Mouse (Mus musculus): ENCODE data around the gene Tnxb. TPM values are rescaled to one million over a fixed set of nuclear protein-coding genes. Genes with fewer than 3 reads are reported as not detected.
A peak's percentile ranks its signal among the peaks of the same experiment; 100 is the strongest.

Tnxb gene
- total and polyA plus RNA-seq, 3 experiments, result 27.3 to 28.8 (median 28.5) TPM

DNA sequence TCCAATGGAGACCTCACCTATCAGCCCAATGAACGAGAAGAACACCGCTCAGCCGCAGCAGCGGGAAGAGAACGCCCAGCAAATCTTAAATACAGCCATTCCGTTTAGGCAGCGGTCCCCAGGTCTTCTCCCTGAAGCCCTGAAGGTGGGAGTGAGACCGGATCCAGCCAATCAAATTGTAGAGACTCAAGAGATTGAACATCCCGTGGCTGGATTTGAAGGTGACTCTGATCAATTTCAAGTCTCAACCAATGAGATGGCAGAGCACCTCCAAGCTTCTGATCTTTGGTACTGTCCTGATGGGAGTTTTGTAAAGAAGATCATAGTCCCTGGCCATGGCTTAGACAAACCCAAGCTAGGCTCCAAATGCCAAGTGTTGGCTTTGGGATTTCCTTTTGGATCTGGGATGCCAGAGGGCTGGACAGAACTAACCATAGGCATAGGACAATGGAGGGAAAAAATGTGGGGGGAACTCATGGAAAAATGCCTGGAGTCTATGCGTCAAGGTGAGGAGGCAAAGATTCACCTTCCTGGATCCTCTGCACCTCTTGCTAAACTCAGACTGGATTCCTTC, 25.0 kb upstream of the Tnxb start:
- peak overlapping the region; percentile 69 for H3K4me3 ChIP-seq
- intact Hi-C loops (cut with DNase I), result no loop called here
- WGBS, result 29% methylated on average over 10 of the region's 10 CpGs
- H3K4me1 ChIP-seq (ENCODE audit: control insufficient read depth, insufficient read depth, low read length), result peaks cover 12% of the 10 kb centered on the region
- H3K9ac ChIP-seq (ENCODE audit: low read depth, low read length), result no peak overlapping the region
- no peaks in the 10 kb centered on the region for H3K27me3 ChIP-seq (ENCODE audit: control insufficient read depth, insufficient read depth, low read length)
- no peak for TF ChIP-seq POLR2A (IDR thresholded peaks at IDR 0.05; ENCODE audit: insufficient read depth, low read depth, low read length)
- TF ChIP-seq EP300 (IDR thresholded peaks at IDR 0.05; ENCODE audit: insufficient read depth, low read depth, low read length), result no peak
- TF ChIP-seq CTCF (IDR thresholded peaks at IDR 0.05), result no peak
- no peaks in the 10 kb centered on the region for H3K36me3 ChIP-seq (ENCODE audit: control insufficient read depth, insufficient read depth, low read length)
- no peaks in the 10 kb centered on the region; the same call in 1 of the 2 replicates for H3K79me2 ChIP-seq (replicated peaks; ENCODE audit: control insufficient read depth, insufficient read depth, low read length)
- DNase-seq, result no peak
- peak overlapping the region; percentile 87 for H3K27ac ChIP-seq

DNA sequence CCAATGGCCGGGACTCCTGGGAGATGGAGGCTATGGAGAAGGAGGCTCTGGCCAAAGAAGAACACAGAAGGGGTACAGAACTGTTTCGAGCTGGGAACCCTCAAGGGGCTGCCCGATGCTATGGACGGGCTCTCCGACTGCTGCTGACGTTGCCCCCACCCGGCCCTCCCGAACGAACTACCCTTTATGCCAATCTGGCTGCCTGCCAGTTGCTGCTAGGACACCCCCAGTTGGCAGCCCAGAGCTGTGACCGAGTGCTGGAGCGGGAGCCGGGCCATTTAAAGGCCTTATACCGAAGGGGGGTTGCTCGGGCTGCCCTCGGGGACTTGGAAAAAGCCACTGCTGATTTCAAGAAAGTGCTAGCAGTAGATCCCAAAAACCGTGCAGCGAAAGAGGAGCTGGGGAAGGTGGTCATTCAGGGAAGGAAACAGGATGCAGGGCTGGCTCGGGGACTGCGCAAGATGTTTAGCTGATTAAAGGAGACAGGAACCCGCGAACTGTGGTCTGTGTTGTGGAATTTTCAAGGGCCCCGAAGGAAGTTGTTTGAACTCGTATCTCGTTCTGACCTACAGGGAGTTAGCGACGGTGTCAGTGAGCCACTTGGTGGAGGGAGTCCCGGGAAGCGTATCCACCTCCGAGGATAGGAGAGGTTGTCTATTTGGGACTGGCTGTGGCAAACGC, 24.4 kb upstream of the Tnxb start:
- Histone ChIP-seq H3K9ac (ENCODE audit: low read depth, low read length) (no peak overlapping the region), H3K36me3 (ENCODE audit: control insufficient read depth, insufficient read depth, low read length) (no peaks in the 10 kb centered on the region), H3K4me3 (peak overlapping the region; percentile 30; the same call in 1 of the 2 replicates), H3K79me2 (replicated peaks; ENCODE audit: control insufficient read depth, insufficient read depth, low read length) (no peaks in the 10 kb centered on the region; the same call in 1 of the 2 replicates), H3K27me3 (ENCODE audit: control insufficient read depth, insufficient read depth, low read length) (no peaks in the 10 kb centered on the region), H3K27ac (no peak overlapping the region), H3K4me1 (ENCODE audit: control insufficient read depth, insufficient read depth, low read length) (peaks cover 11% of the 10 kb centered on the region)
- intact Hi-C loops (cut with DNase I), result no loop called here
- DNase-seq, result peak; percentile 26 to 32
- 57% methylated on average over 30 of the region's 30 CpGs for WGBS
- TF ChIP-seq POLR2A (IDR thresholded peaks at IDR 0.05; ENCODE audit: insufficient read depth, low read depth, low read length) (no peak), CTCF (IDR thresholded peaks at IDR 0.05) (no peak), EP300 (IDR thresholded peaks at IDR 0.05; ENCODE audit: insufficient read depth, low read depth, low read length) (no peak)

- Histone ChIP-seq H3K9ac (ENCODE audit: low read depth, low read length) (peak within 1 kb of the TSS; percentile 83), H3K79me2 (replicated peaks; ENCODE audit: control insufficient read depth, insufficient read depth, low read length) (no peaks in the 10 kb centered on the region; the same call in 1 of the 2 replicates), H3K27me3 (ENCODE audit: control insufficient read depth, insufficient read depth, low read length) (no peaks in the 10 kb centered on the region), H3K4me3 (peak within 1 kb of the TSS; percentile 98), H3K36me3 (ENCODE audit: control insufficient read depth, insufficient read depth, low read length) (no peaks in the 10 kb centered on the region), H3K27ac (peak within 1 kb of the TSS; percentile 84), H3K4me1 (ENCODE audit: control insufficient read depth, insufficient read depth, low read length) (peaks cover 6% of the 10 kb centered on the region)
- intact Hi-C loops (cut with DNase I), result no loop called here
- TF ChIP-seq POLR2A (IDR thresholded peaks at IDR 0.05; ENCODE audit: insufficient read depth, low read depth, low read length), result 0 out of 2 replicates have a peak, but pooled peaks have one; percentile 39
- TF ChIP-seq EP300 (IDR thresholded peaks at IDR 0.05; ENCODE audit: insufficient read depth, low read depth, low read length), result peak; percentile 76; the same call in 1 of the 2 replicates
- no peak for TF ChIP-seq CTCF (IDR thresholded peaks at IDR 0.05)
- WGBS, result under 1% methylated on average over 66 of the region's 66 CpGs
- DNase-seq, result peak; percentile 89 to 97
These were observed 23.2 kb upstream of the Tnxb start, which contains the start of gene Atf6b for GRCm38 (mm10) chr17:34646906-34647787. Gene Atf6b, plus strand, starts transcription at chr17:34647146.

DNA sequence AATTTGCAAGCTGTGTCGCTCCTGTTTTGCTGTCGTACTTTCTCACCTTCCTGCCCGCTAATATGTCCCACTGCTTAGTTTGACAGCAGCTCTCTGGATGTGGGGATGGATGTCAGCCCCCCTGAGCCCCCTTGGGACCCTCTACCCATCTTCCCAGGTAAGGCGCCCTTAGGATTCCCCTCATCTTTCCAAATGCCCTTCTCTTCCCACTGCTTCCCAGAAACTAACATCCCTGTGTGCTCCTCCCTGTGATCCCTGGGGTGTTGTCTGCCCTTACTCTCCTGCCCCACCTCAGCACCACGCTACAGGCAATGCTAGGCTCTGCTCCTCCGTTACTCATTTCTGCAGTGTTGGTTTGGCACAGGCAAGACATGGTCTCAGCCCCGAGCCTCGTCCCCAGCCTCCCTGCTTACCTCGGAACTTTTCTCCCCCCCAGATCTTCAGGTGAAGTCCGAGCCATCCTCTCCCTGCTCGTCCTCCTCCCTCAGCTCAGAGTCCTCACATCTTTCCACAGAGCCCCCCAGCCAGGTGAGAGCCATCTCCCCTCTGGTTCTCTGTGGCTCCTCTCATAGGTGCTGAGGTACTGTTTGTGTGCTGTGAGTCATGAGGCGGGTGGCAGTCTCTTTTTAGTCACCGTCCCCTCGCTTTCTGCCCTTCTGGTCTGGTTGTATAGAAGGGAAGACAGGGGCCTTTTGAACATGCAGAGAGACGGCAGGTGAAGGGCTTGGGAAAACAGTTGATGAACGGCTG, 22.0 kb upstream of the Tnxb start:
- TF ChIP-seq POLR2A (IDR thresholded peaks at IDR 0.05; ENCODE audit: insufficient read depth, low read depth, low read length) (no peak), CTCF (IDR thresholded peaks at IDR 0.05) (no peak), EP300 (IDR thresholded peaks at IDR 0.05; ENCODE audit: insufficient read depth, low read depth, low read length) (no peak)
- Histone ChIP-seq H3K4me3 (no peak overlapping the region), H3K27ac (no peak overlapping the region), H3K79me2 (replicated peaks; ENCODE audit: control insufficient read depth, insufficient read depth, low read length) (no peaks in the 10 kb centered on the region; the same call in 1 of the 2 replicates), H3K36me3 (ENCODE audit: control insufficient read depth, insufficient read depth, low read length) (no peaks in the 10 kb centered on the region), H3K9ac (ENCODE audit: low read depth, low read length) (no peak overlapping the region), H3K27me3 (ENCODE audit: control insufficient read depth, insufficient read depth, low read length) (no peaks in the 10 kb centered on the region), H3K4me1 (ENCODE audit: control insufficient read depth, insufficient read depth, low read length) (peaks cover 6% of the 10 kb centered on the region)
- peak in 1 of 2 experiments; percentile 4 for DNase-seq
- 86% methylated on average over 16 of the region's 16 CpGs for WGBS
- intact Hi-C loops (cut with DNase I), result no loop called here

DNA sequence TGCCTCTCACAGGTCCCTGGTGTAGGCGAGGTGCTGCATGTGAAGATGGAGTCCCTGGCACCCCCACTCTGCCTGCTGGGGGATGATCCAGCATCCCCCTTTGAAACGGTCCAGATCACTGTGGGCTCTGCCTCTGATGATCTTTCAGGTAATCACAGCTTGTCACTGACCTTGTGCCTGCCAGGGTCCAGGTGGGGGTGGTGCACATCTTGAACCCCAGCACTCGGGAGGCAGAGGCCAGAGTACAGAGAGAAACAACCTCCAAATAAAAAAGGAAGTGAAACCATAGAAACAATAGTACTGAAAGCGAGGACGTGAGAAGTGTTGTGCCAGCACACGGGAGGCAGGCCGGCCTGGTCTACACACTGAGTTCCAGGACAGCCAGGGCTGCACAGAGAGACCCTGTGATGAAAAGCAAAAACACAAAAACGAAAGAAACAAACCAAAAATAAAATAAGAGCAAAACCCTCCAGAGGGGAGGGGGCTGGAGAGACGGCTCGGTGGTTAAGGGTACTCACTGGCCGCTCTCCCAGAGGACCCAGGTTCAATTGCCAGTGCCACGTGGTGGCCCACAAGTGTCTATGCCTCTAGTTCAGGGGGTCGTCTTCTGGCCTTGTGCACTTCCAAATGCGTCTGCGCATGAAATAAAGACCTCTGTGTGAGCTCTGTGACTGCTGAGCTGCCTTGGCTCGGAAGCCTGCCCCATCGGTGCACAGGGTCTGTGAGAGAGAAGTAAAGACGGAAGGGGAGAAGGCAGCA, 21.1 kb upstream of the Tnxb start:
- intact Hi-C loops (cut with DNase I), result no loop called here
- DNase-seq, result no peak
- peaks cover 9% of the 10 kb centered on the region for H3K4me1 ChIP-seq (ENCODE audit: control insufficient read depth, insufficient read depth, low read length)
- no peak overlapping the region for H3K9ac ChIP-seq (ENCODE audit: low read depth, low read length)
- no peaks in the 10 kb centered on the region for H3K36me3 ChIP-seq (ENCODE audit: control insufficient read depth, insufficient read depth, low read length)
- no peaks in the 10 kb centered on the region; the same call in 1 of the 2 replicates for H3K79me2 ChIP-seq (replicated peaks; ENCODE audit: control insufficient read depth, insufficient read depth, low read length)
- no peaks in the 10 kb centered on the region for H3K27me3 ChIP-seq (ENCODE audit: control insufficient read depth, insufficient read depth, low read length)
- WGBS, result 85% methylated on average over 18 of the region's 18 CpGs
- no peak overlapping the region for H3K27ac ChIP-seq
- TF ChIP-seq CTCF (IDR thresholded peaks at IDR 0.05), result no peak
- TF ChIP-seq EP300 (IDR thresholded peaks at IDR 0.05; ENCODE audit: insufficient read depth, low read depth, low read length), result no peak
- TF ChIP-seq POLR2A (IDR thresholded peaks at IDR 0.05; ENCODE audit: insufficient read depth, low read depth, low read length), result no peak
- H3K4me3 ChIP-seq, result no peak overlapping the region

Data from heart, adult 2 months (tissue).